Mouse (Mus musculus): ENCODE data around the gene Gins1.

DNA sequence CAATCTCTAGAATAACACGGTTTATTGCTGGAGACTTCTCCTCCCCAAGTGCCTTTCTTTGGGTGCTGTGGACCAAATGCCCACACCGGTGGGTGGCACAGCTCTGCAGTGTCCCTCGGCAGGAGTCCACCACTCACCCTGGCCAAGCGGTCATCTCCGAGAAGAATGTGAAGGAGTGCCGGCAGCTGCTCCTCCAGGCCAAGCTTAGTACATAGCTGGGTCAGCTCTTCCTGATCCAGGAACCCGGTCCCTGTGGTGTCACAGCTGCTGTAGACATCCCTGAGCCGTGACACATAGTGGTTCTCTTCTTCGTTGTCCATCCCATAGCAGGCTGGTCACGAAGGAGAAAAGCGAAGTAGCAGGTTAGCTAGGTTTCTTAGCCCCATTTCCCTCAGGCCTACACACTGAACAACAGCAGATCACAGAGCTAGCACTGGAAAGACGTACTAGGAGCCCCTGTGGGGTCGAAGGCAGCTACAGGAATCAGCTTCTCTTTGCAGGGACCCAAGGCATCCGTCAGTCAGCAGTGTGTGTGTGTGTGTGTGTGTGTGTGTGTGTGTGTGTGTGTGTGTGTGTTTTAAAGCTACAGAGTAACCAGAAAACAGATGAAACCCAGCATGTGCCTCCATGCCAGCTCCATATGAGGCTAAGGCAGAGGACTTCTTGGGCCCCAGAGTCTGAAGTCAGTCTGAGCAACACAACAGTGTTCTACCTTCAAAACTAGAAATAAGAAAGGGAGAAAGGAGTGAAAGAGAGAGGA, 74.8 kb downstream of the Gins1 start:
- TF ChIP-seq POLR2A (IDR thresholded peaks at IDR 0.05; ENCODE audit: low read depth, low read length) (no peak), CTCF (IDR thresholded peaks at IDR 0.05; ENCODE audit: borderline replicate concordance, insufficient read depth, low read length) (no peak)

Data from embryonic fibroblast, embryonic 13.5 days (primary cell).